Mouse (Mus musculus) heart, postnatal 0 days (tissue): ENCODE data around the gene Dock4. TPM values are rescaled to one million over a fixed set of nuclear protein-coding genes. Genes with fewer than 3 reads are reported as not detected.

Source experiments
- ATAC-seq: fragments of 200-750 bp; cut with Nextera tagmentation; 2 replicates; pipeline ENCODE4 v1.8.0; 2017; ENCODE audit warnings: low read depth, moderate number of reproducible peaks, moderate library complexity; ENCODE audit not compliant: insufficient read depth
- DNase-seq: peaks from one replicate; pipeline ENCODE4 v3.0.0-alpha.2; 2016; ENCODE audit warnings: low spot score
- H3K27ac ChIP-seq: fragments of 300-500 bp; sonication (generic); 2 replicates; pipeline ENCODE4 v1.5.1; 2014; ENCODE audit warnings: low read depth, mild to moderate bottlenecking
- H3K27me3 ChIP-seq: fragments of 300-500 bp; sonication (generic); 2 replicates; pipeline ENCODE4 v1.6.1; 2014; ENCODE audit warnings: low read length, mixed read lengths; ENCODE audit not compliant: control insufficient read depth, insufficient read depth
- H3K36me3 ChIP-seq: fragments of 300-500 bp; sonication (generic); replicated peaks from 2 replicates; pipeline ENCODE4 v1.6.1; 2014; ENCODE audit warnings: low read length, mixed read lengths; ENCODE audit not compliant: control insufficient read depth, insufficient read depth
- H3K4me1 ChIP-seq: fragments of 300-500 bp; sonication (generic); 2 replicates; pipeline ENCODE4 v1.6.1; 2014; ENCODE audit warnings: antibody characterized with exemption; ENCODE audit not compliant: control insufficient read depth, insufficient read depth
- H3K4me2 ChIP-seq: fragments of 300-500 bp; sonication (generic); 2 replicates; pipeline ENCODE4 v1.6.1; 2014; ENCODE audit warnings: low read depth, mild to moderate bottlenecking, low read length, moderate library complexity
- H3K4me3 ChIP-seq: fragments of 300-500 bp; sonication (generic); 2 replicates; pipeline ENCODE4 v1.5.1; 2014; ENCODE audit warnings: low read depth, low read length
- H3K9ac ChIP-seq: fragments of 300-500 bp; sonication (generic); replicated peaks from 2 replicates; pipeline ENCODE4 v1.6.1; 2014; ENCODE audit warnings: low read depth, low read length, mixed read lengths
- H3K9me3 ChIP-seq: fragments of 300-500 bp; sonication (generic); replicated peaks from 2 replicates; pipeline ENCODE4 v1.6.1; 2016; ENCODE audit warnings: low read length; ENCODE audit not compliant: control insufficient read depth
- CTCF ChIP-seq: IDR thresholded peaks from 2 replicates; pipeline ENCODE4 v1.5.1; 2016; ENCODE audit warnings: antibody characterized with exemption, control low read depth, low read depth
- EP300 ChIP-seq: IDR thresholded peaks from 2 replicates; pipeline ENCODE4 v1.6.1; 2016; ENCODE audit warnings: antibody characterized with exemption, low read depth
- WGBS: fragments of 180-500 bp; shearing (Covaris S2); extraction: QIAGEN DNeasy Blood & Tissue Kit; methylation state at CpG from one replicate; pipeline ENCODE4 v1.1.7; 2014; 5-methylcytosine and 5-hydroxymethylcytosine counted together
- polyA plus RNA-seq: library from polyadenylated mRNA; unstranded; fragments of >200 nt; fragmentation: Nextera tagmentation; extraction: Ambion mirVana; gene quantifications from 2 replicates; pipeline ENCODE4 v1.2.1, GENCODE M21; 2015
- total RNA-seq: library from RNA; depleted of rRNA; stranded (reverse); fragments of >200 nt; gene quantifications from 2 replicates; pipeline ENCODE4 v1.2.3, GENCODE M21; 2014; ENCODE audit warnings: low replicate concordance

Dock4 gene
- total and polyA plus RNA-seq, 2 experiments from 2014 or later: 4.2 to 9.2 TPM

- H3K27me3 ChIP-seq: no peaks in the 10 kb centered on the region
- 52% methylated on average over 2 of the region's 2 CpGs for WGBS
Observed at GRCm38 (mm10) chr12:40709094-40709493, 263.3 kb downstream of the Dock4 start.

DNA sequence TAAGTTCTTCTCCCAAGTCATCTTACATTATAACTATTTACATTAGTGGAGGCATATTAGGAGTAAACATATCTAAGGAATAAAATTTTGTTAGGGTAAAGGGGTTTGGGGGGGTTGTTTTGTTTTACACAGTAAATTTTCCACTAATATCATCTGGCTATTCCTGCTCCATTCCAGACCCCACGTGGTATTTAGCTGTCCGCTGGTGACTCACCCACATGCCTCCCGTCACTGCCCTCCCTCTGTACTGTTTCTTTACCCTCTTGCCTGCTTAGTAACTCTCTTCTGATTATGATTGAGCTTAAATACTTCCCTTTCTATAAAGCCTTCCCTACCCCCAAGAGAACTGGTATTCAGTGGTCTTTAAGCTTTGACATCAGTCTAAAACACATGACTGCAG, 266.5 kb downstream of the Dock4 start:
- no peak for ATAC-seq
- 60% methylated on average over 3 of the region's 3 CpGs for WGBS
- Histone ChIP-seq H3K4me3 (no peak overlapping the region), H3K9ac (no peak overlapping the region), H3K27ac (no peak overlapping the region), H3K4me2 (no peak overlapping the region), H3K9me3 (no peaks in the 10 kb centered on the region), H3K4me1 (peaks cover under 1% of the 10 kb centered on the region; the same call in 1 of the 2 replicates), H3K27me3 (no peaks in the 10 kb centered on the region), H3K36me3 (no peaks in the 10 kb centered on the region)
- DNase-seq: no peak
- no peak for TF ChIP-seq EP300
- no peak for TF ChIP-seq CTCF

More at GRCm38 (mm10) chr12:40709094-40709493, 263.3 kb downstream of the Dock4 start:
- ATAC-seq: no peak
- H3K27ac ChIP-seq: no peak overlapping the region
- no peaks in the 10 kb centered on the region for H3K36me3 ChIP-seq
- DNase-seq: no peak
- H3K4me3 ChIP-seq: no peak overlapping the region
- no peak for TF ChIP-seq CTCF
- no peak for TF ChIP-seq EP300
- peaks cover 3% of the 10 kb centered on the region; the same call in 1 of the 2 replicates for H3K4me1 ChIP-seq
- H3K4me2 ChIP-seq: no peak overlapping the region
- no peaks in the 10 kb centered on the region for H3K9me3 ChIP-seq
- H3K9ac ChIP-seq: no peak overlapping the region

DNA sequence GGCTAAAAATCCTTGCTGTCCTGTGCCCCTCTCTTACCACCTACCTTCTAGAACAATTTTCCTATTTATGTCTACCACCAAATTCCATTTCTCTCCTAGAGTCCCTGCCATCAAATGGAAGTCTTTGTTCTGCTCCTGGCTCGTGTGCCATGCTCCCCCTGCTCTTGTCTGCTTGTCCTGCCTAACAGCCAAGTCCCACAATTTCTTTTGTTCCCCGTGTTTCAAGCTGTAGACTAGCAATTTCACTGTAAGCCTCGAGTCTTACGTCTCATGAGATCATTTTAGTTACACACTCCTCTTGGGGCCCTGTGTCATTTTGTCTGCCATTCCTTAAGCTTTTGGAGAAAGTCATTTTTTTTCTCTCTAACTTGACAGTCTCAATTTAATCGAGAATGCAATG, 268.5 kb downstream of the Dock4 start:
- Histone ChIP-seq H3K36me3 (no peaks in the 10 kb centered on the region), H3K9me3 (no peaks in the 10 kb centered on the region), H3K27ac (no peak overlapping the region), H3K9ac (no peak overlapping the region), H3K4me1 (no peaks in the 10 kb centered on the region), H3K4me3 (no peak overlapping the region), H3K27me3 (no peaks in the 10 kb centered on the region), H3K4me2 (no peak overlapping the region)
- TF ChIP-seq CTCF: no peak
- no peak for TF ChIP-seq EP300
- DNase-seq (no peak), ATAC-seq (no peak)
- 66% methylated on average over 5 of the region's 5 CpGs for WGBS

- H3K9me3 ChIP-seq: no peaks in the 10 kb centered on the region
- H3K36me3 ChIP-seq: no peaks in the 10 kb centered on the region
- no peak overlapping the region for H3K9ac ChIP-seq
- H3K27me3 ChIP-seq: no peaks in the 10 kb centered on the region
- WGBS: 83% methylated on average over 2 of the region's 2 CpGs
- no peak overlapping the region for H3K4me2 ChIP-seq
- TF ChIP-seq CTCF: no peak
- no peak for TF ChIP-seq EP300
- H3K27ac ChIP-seq: no peak overlapping the region
- H3K4me3 ChIP-seq: no peak overlapping the region
- DNase-seq (no peak), ATAC-seq (no peak)
- H3K4me1 ChIP-seq: no peaks in the 10 kb centered on the region
Observed at GRCm38 (mm10) chr12:40715174-40715573, 269.4 kb downstream of the Dock4 start.

- no peak for ATAC-seq
- 77% methylated on average over 2 of the region's 2 CpGs for WGBS
- no peaks in the 10 kb centered on the region for H3K27me3 ChIP-seq
- H3K27ac ChIP-seq: no peak overlapping the region
- no peaks in the 10 kb centered on the region for H3K36me3 ChIP-seq
- TF ChIP-seq EP300 (no peak), CTCF (no peak)
- no peak overlapping the region for H3K9ac ChIP-seq
- no peaks in the 10 kb centered on the region for H3K9me3 ChIP-seq
- DNase-seq: no peak
- H3K4me3 ChIP-seq: no peak overlapping the region
- no peaks in the 10 kb centered on the region for H3K4me1 ChIP-seq
- no peak overlapping the region for H3K4me2 ChIP-seq
Observed at GRCm38 (mm10) chr12:40728373-40728772, 282.6 kb downstream of the Dock4 start.

DNA sequence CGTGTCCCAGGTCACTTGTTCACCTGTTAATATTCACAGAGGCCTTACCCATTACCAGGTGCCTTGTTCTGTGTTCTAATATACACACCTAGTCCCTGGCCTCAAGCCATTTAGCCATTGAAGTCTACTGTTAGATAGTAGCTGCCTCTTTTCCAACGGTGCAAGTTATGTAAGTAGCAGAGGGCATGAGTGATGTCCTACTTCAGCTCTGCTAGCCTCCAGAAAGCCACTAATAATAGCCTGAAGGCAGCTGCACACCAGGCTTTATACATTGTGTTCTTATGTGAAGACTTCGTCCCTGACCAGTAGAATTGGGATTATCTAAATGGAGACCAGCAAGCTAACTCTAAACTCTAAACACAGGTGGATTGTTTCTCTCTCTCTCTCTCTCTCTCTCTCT, 285.0 kb downstream of the Dock4 start:
- no peaks in the 10 kb centered on the region for H3K36me3 ChIP-seq
- peak; percentile 20 for DNase-seq
- ATAC-seq: no peak
- no peak overlapping the region for H3K4me3 ChIP-seq
- no peak for TF ChIP-seq CTCF
- TF ChIP-seq EP300: no peak
- WGBS: 55% methylated on average over 3 of the region's 3 CpGs
- H3K9me3 ChIP-seq: no peaks in the 10 kb centered on the region
- no peak overlapping the region for H3K9ac ChIP-seq
- no peaks in the 10 kb centered on the region for H3K27me3 ChIP-seq
- H3K27ac ChIP-seq: no peak overlapping the region
- no peaks in the 10 kb centered on the region for H3K4me1 ChIP-seq
- no peak overlapping the region for H3K4me2 ChIP-seq
